Mouse (Mus musculus): ENCODE data around the gene Tfcp2l1.

GRCm38 (mm10) chr1:118645701-118646100, 18.0 kb downstream of the Tfcp2l1 start:
- no peak for TF ChIP-seq CTCF (IDR thresholded peaks at IDR 0.05; ENCODE audit: extremely low read depth, insufficient read depth, insufficient read length, insufficient replicate concordance)
- TF ChIP-seq POLR2A (IDR thresholded peaks at IDR 0.05; ENCODE audit: low read depth, low read length), result no peak

Measured in spleen, adult 2 months (tissue).